Mouse (Mus musculus): ENCODE results near the gene BC030867. TPM values are rescaled to one million over a fixed set of nuclear protein-coding genes. Genes with fewer than 3 reads are reported as not detected.

Gene BC030867
- total RNA-seq, 2 experiments from 2014 or later = 0.94 to 1.0 TPM

- DNase-seq (ENCODE audit: low spot score in 2 of 2) = peak in 1 of 2 experiments; percentile 8
Measured at GRCm38 (mm10) chr11:102221243-102221953, 27.3 kb upstream of the BC030867 start.

- DNase-seq (ENCODE audit: low spot score in 2 of 2) = peak in 1 of 2 experiments; percentile 26
Measured at GRCm38 (mm10) chr11:102221954-102222351, 26.7 kb upstream of the BC030867 start.

DNA sequence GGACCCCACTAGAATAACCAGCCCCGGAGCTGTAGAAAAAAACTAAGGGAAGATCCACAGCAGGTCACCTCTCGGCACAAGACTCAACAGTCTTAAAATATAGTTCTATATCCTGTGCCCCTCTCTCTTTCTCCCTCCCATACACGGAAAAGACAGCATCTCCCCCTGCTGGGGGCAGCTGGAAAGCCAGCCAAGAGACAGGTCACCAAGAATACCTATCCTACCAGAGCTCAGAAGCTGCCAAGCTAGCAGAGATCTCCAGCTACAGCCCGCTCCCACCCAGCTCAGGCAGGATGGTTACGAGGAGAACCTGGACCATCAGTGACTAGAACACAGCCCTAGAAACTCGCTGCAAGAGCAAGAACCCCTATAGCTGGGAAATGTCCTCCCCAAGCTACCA lies 25.5 kb upstream of the BC030867 start:
- peak; percentile 42 to 67 for DNase-seq (ENCODE audit: low spot score in 2 of 2)

- DNase-seq (ENCODE audit: low spot score in 2 of 2) = no peak
Measured at GRCm38 (mm10) chr11:102224686-102225085, 24.0 kb upstream of the BC030867 start.

GRCm38 (mm10) chr11:102225221-102225620 lies 23.5 kb upstream of the BC030867 start:
- DNase-seq (ENCODE audit: low spot score in 2 of 2) = no peak

DNA sequence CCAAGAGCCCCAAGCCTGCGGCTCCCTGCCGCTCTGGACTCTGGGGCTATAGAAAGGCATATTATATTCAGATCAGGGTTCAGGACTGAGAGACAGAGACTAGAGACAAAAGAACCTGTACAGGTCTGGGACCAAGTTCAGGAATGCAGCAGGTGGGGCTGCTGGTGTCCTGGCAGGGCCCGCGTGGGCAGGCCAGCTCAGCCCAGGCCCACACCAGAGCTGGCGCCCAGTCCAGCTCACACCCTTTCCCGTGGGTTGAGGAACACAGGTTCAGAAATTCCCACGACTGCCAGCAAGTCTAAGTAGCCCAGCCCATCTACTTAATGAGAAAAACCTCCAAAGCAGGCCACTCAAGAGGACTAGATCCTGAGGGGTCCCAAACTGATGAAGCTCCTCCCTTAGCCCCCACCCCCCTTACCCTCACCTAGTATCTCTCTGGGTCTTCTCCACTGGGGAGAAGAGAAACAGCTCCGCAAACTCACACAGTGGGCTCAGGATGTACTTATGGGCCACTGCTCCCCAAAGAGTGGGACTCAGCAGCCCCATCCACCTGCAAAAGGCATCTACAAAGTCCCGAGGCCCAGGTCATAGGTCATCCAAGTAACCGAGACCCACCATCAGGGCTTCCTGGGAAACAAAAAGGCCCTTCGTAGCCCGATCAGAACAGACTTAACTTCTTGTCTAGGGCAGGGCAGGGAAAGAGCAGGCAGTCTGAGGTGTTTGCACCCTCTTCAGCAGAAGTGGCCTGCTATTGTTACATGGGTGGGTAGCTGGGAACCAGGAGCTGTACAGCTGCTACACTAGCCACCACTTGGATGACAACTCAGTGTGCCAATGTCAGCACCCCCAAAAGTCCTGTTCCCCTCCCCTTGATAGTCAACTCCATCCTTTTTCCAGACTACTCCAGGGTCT lies 22.4 kb upstream of the BC030867 start:
- no peak for DNase-seq (ENCODE audit: low spot score in 2 of 2)

DNA sequence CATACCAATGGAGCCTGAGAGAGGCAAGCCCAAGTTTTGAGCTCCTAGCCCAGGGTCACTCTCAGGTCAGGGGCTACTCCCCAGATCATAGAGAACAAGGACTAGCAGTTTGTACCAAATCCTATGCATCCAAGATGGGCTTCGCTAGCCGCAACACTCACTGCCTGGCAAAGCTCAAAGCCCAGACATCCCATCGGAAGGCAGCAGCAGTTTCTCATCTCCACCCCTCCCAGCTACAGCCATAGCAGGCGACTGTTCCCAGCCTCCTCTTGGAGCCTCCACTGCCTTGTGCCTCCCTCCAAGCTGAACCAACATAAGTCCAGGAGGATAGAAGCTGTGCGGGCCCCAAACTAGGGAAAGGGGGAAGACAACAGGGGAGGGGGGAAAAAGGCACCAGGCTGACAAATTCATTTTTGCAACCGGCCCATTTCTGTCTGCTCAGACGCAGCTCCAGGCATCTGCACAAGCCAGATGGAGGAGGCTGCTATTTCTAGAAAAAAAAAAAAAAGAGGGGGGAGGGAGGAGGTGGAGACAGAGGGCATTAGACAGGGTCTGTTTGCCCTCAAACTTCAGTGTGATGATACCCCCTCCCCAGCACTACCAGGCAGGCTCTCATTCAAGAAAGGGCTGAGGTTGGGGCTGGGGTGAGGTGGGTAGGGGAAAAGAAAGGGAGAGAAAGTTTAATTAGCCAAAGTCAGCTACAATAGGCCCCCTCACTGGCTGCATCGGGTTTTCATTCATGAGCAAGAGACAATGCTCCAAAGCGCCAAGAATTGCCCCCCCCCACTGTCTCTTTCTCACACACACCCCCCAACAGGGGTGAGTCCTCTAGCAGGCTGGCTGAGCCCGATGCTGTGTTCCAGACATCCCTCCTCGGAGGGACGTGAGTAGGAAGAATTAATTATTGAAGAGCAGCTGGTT lies 21.2 kb upstream of the BC030867 start:
- DNase-seq (ENCODE audit: low spot score in 2 of 2) = no peak

- DNase-seq (ENCODE audit: low spot score in 2 of 2) = no peak
Measured at GRCm38 (mm10) chr11:102228191-102228545, 20.5 kb upstream of the BC030867 start.

DNA sequence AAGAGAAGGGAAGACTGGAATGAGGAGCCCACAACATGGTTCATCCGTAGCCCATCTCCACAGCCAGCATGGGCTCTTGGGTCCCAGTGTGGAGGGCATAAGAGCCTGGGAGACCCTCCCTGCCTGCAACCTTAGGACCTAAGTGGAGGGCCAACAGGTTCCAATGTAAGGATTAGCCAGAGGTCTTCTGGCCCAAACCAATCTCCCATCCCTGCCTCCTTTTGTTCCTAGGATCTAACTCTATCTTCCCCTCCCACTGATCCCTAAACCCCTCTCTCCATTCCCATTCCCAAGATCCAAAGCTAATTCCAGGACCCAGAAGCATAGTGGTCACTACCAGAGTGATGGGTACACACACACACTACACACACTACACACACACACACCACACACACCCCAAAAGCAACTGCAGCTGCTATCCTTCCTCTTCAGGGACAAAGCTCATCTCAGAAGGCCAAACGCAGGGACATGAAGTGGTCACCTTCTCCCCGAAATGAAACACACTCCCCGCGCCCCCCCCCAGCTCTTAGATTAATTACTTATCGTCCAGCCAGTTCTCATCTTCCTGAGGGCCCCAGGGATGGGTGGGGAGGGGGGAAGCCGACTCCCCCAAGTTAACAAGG lies 19.9 kb upstream of the BC030867 start:
- DNase-seq (ENCODE audit: low spot score in 2 of 2) = no peak

DNA sequence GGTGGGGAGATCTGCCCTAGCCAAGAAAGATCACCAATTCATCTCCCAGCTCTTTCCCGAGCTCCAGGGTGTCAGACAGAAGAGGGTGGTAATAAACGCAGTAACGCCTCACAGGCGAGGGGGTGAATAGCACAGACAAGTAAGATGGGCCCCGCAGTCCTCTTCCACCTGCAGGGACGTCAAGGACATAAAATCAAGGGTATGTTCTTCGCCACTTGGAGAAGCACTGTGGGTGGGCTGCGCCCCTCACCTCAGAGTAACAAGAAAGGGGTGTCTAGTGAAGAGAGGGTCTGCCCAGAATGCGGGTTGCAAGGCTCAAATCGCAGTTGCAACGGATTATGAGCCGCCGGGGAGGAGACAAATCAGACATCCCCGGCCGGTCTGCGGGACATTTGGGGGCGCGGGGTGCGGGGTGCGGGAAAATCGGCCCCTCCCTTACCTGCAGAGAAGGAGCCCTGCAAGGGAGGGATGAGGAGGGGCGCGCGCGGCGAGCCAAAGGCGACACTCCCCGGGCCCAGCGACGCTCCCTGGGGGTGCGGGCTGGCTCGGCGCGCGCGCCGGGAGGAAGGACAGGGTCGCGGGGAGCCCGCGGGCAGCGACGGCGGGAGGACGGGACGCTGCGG lies 19.2 kb upstream of the BC030867 start:
- peak in 1 of 2 experiments; percentile 51 for DNase-seq (ENCODE audit: low spot score in 2 of 2)

DNA sequence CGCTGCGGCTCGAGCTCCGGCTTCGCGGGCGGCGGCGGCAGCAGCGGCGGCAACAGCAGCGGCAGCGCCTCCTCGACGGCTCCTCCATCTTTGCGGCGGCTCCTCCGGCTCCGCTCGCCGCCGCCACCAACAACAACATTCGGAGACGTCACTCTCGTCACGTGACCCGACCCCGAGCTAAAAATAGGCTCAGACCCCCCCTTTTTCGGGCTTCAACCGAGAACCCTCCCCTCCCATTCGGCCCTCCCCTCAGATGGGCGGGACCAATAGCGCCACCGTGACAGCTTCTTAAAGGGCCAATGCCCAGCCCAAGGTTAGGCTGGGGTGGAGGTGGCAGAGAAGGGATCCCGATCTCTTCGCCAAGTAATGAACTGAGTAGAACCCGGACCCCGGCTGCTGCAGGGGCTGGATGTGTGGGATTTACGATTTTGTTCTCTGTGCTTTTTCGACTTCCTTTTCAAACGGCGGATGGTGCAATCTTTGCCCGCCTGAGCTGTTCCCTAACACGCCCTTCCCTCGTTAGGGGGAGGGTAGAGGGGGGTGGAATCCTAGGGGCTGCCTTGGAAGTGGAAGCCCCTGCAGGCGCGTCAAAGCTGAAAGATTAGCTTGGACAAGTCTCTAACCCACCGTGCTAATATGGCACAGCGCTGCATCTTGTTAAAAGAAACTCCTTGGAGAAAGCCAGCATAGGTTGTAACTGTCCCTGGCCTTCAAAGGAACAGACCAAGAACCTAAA lies 18.5 kb upstream of the BC030867 start, which contains the start of gene Hdac5:
Gene Hdac5 (minus strand): TSS at position 161 of the 736 bp plus-strand sequence.
- peak; percentile 96 to 97 for DNase-seq (ENCODE audit: low spot score in 2 of 2)

- no peak for DNase-seq (ENCODE audit: low spot score in 2 of 2)
Measured at GRCm38 (mm10) chr11:102236022-102236421, 12.7 kb upstream of the BC030867 start.

DNA sequence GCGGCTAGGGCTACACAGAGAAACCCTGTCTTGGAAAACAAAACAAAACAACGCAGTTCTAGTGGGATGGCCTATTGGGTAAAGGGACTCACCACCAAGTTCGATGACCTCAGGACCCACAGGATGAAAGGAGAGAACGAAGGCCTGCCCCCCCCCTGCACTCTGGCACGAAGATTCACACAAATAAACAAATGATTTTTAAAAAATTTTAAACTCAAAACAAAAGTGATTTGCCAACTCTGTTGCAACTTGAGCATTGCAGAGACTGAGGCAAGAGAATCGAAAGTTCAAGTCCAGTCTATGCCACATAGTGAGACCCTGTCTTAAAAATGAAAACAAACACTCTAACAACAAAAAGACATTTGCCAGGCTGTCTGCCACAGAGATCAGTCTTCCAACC lies 8.0 kb upstream of the BC030867 start:
- no peak for DNase-seq (ENCODE audit: low spot score in 2 of 2)

DNA sequence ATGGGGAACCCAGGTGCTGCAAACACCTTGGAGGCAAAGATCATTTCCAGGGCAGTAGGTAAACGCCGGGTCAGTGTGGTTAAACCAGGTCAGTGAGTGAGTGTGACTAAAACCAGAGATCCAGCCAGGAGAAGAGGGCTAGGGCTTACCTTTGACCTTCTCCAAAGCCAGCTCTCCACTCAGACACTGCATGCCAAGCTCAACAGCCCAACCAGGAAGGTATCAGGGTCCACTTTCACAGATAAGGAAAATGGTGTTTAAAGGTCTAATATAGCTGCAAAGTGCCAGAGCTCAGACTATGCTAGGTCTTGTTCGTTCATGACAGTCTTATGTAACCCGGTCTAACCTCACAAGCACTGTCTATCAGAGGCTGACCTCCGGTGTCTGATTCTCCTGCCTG lies 7.4 kb upstream of the BC030867 start:
- no peak for DNase-seq (ENCODE audit: low spot score in 2 of 2)

GRCm38 (mm10) chr11:102241874-102242273 lies 6.8 kb upstream of the BC030867 start:
- no peak for DNase-seq (ENCODE audit: low spot score in 2 of 2)

DNA sequence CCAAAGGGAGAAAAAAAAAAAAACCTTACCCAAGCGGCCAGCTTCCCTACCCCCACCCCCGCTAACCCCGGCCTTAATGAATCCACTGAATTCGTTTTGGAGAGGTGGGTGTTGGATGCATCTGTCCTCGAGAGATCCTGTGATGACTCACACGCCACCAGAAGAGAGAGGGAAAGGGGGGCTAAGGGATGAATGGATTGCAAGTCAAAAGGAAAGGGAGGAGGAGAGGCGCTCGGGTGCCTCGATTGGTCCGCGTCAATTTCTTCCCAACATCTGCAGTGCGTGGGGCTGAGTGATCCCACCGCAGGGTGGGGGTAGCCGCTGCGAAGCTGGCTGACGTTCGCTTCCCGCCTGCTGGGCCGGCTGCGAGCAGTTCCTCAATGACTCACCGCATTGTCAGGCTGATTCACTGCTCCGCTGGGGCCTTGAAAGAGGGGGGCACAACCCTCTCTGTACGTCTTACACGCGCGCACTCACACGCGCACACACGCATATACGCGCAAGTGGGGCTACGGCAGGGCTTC lies 3.7 kb upstream of the BC030867 start:
- DNase-seq (ENCODE audit: low spot score in 2 of 2) = peak; percentile 67 to 68

DNA sequence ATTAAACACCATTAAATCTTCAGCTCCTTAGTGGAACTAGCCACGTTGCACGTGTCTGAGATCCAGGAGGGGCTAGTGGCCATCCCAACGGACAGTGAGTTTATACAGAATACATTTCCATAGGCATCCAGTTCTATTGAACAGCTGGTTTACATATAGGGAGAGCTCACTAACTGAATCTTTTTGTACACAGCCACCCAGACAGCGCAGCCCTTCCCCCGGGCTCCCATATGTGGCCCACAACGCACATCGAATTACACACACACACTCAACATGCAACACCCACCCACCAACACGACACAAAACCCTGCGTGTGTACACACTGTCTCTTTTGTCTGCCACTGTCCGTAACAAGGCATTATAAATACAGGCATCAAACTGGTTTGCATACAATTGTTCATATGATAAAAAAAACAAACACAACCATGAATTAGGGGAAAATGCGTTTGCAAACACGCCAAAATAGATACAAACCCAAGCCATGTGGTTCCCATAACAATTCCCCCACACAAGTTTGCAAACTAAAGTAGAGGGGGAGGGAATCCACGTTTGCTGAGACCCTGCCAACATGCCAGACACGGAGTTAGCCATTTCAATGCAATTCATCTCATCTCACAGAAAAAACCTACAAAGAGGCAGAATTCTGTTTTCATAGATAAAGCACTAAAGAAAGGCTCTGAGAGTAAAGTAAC lies 3.0 kb upstream of the BC030867 start:
- DNase-seq (ENCODE audit: low spot score in 2 of 2) = no peak

DNA sequence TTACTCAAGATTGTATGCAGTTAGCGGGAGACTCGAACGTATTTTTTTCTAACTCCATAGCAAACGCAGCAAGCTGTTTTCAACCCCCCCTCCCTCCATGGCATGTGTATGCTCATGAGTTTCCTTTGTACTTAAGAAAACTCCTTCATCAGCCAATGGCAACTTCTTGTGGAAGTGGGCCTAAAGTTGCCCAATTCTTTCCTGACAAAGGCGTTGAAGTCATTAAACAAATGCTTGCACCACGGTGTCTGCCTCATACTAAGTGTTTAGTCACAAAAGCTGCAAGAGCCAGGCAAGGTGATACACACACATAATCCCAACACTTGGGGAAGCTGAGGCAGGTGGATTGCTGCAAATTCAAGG lies 2.4 kb upstream of the BC030867 start:
- no peak for DNase-seq (ENCODE audit: low spot score in 2 of 2)

DNA sequence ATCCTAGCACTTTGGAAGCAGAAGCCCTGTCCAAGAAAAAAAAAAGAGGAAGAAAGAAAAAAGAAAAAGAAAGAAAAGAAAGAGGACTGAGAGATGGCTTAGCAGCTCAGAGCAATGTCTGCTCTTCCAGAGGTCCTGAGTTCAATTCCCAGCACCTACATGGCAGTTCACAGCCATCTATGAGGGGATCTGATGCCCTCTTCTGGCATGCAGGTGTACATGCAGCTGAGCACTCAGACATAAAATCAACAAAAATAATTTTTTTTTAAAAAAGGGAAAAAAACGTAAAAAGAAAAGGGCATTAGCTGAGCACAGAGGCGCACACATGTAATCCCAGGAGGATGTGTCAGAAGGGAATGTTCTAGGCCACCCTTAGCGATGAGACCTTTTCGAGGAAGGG lies 1.8 kb upstream of the BC030867 start:
- DNase-seq (ENCODE audit: low spot score in 2 of 2) = no peak

Measured in layer of hippocampus, postnatal 10 days (tissue).